Mouse (Mus musculus) layer of hippocampus, adult 2 months (tissue): ENCODE data around the gene Rasd2. TPM values are rescaled to one million over a fixed set of nuclear protein-coding genes. Genes with fewer than 3 reads are reported as not detected.

ENCODE experiments used
- DNase-seq, 2 experiments: peaks; one replicate each; pipeline ENCODE4 v3.0.0; 2022; ENCODE audit warnings: low spot score in 2 of 2
- H3K27ac ChIP-seq: fragments of 200-600 bp; 2 replicates; pipeline ENCODE4 v1.8.1; 2022
- H3K4me3 ChIP-seq: fragments of 200-600 bp; 2 replicates; pipeline ENCODE4 v1.8.1; 2022; ENCODE audit warnings: mild to moderate bottlenecking
- CTCF ChIP-seq: fragments of 200-600 bp; conservative IDR thresholded peaks from 2 replicates; pipeline ENCODE4 v1.8.1; 2022; ENCODE audit warnings: antibody characterized with exemption, mild to moderate bottlenecking, moderate library complexity
- long read RNA-seq, 2 experiments: library from polyadenylated mRNA; stranded (forward); transcript quantifications; one replicate each; pipeline ENCODE4 v2.0.0; 2021; ENCODE audit warnings: borderline mapping rate in 2 of 2
- total RNA-seq, 2 experiments: library from RNA; stranded (reverse); gene quantifications; 2 replicates each; pipeline ENCODE4 v1.2.3; 2021

The Rasd2 gene
- total RNA-seq: 10 to 100 TPM; 69.5 to 79.3 TPM
- long read RNA-seq, experiment 1, transcript Rasd2-202 (3 exons, 2,810 nt): major isoform, 19 of 34 reads
- long read RNA-seq, experiment 1, partial matches to known transcripts: 15 of 34 reads
- long read RNA-seq, experiment 1, other reads (novel, unspliced or antisense): 0 of 34 reads
- long read RNA-seq, experiment 2, transcript Rasd2-202 (3 exons, 2,810 nt): major isoform, 22 of 33 reads
- long read RNA-seq, experiment 2, partial matches to known transcripts: 0 of 33 reads
- long read RNA-seq, experiment 2, other reads (novel, unspliced or antisense): 11 of 33 reads

DNA sequence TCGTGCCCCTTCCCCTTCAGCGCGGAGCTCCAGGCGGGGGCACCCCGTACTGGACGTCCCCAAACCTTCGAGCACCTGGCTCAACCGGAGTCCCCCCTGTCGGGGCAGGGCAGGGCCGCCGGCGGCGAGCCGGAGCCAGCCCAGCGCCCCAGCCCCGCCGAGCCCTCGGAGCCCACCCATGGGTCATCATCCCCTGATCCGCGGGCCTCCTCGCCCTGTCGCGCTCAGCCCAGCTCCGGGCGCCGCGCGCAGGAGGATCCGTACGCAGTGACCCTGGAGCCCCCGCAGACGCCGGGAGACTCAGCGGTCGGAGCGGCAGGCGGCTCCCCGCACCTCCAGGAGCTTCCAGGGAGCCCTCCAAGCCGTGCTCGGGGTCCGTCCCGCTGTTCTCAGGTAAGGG, at the start of gene Rasd2:
Gene Rasd2 (plus strand): TSS at position 259 of the 400 bp plus-strand sequence.
- Histone ChIP-seq H3K27ac (peak within 1 kb of the TSS; percentile 85), H3K4me3 (peak within 1 kb of the TSS; percentile 77)
- DNase-seq: no peak
- no peak for TF ChIP-seq CTCF

DNA sequence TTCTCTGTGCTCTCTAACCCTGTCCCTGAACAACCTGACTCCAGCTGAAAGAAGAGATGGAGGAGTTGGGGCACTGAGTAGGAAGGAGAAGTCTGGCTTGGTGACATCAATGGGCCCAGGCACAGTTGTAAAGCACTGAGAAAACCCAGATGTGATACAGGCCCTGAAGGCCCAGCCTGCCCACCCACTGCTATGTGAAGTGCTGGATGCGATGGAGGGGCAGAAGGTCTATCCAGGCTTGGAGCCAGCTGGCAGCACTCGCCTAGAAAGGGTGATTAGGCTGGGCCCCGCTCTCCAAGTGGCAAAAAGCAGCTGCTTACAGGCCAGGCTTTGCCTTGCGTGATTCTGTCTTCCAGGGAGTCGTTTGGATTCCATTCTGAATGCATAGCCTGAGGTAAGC, 44.4 kb upstream of the Rasd2 start:
- H3K4me3 ChIP-seq: no peak overlapping the region
- H3K27ac ChIP-seq: no peak overlapping the region
- DNase-seq: no peak
- TF ChIP-seq CTCF: no peak

DNA sequence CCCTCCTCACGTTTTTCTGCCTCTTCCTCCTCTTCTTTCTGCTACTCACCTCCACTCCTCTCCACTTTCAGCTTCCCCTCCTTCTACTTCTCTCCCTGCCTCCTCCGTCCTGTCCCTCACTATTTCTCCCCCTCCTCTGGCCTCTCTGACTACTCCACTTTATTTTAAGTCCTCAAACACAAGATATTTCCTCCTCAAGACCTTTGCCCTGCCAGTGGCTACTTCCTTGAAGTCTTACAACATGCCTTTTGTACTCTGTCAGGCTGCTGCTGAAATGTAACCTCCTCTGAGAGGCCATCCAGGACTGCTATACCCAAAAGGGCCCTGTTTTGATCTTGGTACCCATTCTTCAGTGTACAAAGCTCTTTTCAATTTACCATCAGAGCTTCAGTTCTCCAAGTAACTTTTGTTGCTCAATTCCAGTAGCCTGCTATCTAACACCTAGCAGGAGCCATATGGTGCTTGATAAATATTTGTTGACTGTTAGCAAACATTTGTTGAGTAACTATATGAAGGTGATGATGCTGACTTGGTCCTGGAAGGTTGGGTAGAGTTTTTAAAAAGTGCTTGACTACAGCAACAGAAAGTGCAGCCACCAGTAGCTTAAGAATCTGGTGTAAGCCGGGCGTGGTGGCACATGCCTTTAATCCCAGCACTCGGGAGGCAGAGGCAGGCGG, 41.6 kb upstream of the Rasd2 start:
- no peak overlapping the region for H3K4me3 ChIP-seq
- no peak for DNase-seq
- no peak for TF ChIP-seq CTCF
- no peak overlapping the region for H3K27ac ChIP-seq

DNA sequence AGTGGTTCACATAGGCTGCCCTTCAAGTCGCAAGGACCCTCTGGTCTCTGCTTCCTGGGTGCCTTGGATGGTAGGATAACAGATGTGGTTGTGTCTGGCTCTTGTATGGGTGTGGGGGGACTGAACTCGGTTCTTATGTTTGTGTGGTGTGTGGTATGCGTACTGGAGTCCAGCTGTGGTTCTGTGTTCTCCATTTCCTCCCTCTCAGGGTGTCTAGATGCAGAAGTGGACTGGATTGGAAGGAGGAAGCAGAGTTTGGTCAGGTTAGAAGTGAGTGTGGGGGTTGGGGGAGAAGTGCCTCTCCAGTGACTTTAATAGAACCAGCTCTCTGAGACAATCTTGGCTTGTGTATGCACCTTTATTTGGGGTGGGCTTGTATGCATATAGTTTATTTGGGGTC, 20.7 kb upstream of the Rasd2 start:
- Histone ChIP-seq H3K27ac (no peak overlapping the region), H3K4me3 (no peak overlapping the region)
- no peak for DNase-seq
- no peak for TF ChIP-seq CTCF

DNA sequence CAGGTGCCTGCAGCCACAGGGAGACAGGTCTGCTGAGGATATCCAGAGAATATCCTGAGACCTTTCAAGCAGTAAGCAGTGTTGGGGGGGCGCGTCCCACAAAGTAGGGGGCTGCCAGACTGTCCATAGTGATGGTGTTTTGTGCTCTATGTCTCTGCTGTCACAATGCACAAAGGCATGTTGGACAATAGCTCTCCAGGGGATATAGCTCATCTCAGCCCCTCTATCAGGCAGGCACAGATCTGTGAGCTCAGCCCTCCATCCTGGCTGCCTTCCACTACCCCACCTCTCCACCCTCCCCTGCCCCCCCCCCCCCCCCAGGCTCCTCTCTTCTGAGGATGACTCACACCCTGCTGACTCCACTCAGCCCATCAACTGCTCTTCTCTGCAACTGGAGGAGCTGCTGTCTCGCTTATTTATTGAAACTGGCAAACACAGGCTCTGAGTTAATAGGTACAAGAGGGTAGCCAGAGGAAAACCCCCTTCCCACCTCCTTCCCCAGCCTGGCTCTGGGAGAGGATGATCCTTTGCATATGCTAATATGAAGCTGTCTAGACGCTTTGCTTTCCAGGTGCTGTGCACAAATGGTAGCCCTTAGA, 19.2 kb upstream of the Rasd2 start:
- TF ChIP-seq CTCF: no peak
- H3K4me3 ChIP-seq: no peak overlapping the region
- DNase-seq: no peak
- no peak overlapping the region for H3K27ac ChIP-seq

DNA sequence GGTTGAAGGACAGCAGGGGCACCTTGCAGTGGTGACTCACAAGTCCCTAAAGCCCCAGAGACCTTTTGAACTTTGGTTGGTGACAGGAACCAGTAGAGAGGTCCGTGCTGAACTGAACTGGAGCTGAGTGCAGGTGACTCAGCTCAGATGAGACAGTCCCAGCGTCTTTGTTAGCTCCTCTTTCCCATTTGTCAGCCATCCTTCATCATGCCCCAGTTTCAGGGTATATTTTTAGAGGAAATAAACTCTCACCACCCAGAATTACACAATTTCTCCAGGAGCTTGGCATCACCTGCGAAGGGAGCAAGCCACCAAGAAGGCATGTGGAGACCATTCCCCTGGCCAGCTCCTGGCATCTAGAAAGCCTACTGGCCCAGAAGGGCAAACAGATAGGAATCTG, 16.6 kb upstream of the Rasd2 start:
- DNase-seq: no peak
- Histone ChIP-seq H3K27ac (no peak overlapping the region), H3K4me3 (no peak overlapping the region)
- no peak for TF ChIP-seq CTCF

DNA sequence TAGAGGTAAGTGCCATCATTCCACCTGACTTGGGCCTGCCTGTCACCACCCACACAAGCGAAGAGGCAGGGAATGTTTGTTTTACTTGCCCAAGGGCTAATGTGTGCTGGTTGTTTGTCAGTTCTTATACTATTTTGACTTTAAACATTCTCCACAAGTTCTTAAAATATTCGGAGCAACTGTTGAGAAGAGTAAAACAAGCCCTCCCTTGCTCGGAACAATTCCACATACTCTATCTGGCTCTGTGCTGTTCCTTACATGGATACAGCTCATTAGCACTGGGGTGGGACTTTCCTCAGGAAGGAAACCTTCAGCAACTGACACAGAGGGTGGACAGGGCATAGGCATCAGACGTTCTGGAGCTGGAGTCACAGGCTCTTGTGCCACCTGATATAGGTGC, 15.9 kb upstream of the Rasd2 start:
- H3K27ac ChIP-seq: no peak overlapping the region
- DNase-seq: no peak

DNA sequence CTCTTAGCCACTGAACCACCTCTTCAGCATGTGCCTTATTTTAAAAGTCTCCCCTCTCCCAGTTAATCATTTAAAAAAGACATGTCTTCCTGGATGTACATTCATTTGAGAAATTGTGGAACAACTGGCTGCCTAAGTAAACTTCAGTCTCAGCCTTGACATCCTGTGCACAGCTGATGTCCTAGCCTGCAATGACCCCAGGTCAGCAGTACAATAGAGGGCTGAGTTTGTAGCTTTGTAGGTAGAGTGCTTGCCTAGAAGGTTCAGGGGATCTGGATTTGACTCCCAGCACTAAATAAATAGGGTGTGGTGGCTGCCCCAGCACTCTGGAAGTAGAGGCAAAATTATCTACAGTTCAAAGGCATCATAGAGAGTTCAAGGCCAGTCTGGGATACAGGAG, 15.4 kb upstream of the Rasd2 start:
- DNase-seq: no peak
- Histone ChIP-seq H3K4me3 (no peak overlapping the region), H3K27ac (no peak overlapping the region)
- no peak for TF ChIP-seq CTCF

More for the DNA sequence above, 15.9 kb upstream of the Rasd2 start:
- H3K4me3 ChIP-seq: no peak overlapping the region
- no peak for TF ChIP-seq CTCF

DNA sequence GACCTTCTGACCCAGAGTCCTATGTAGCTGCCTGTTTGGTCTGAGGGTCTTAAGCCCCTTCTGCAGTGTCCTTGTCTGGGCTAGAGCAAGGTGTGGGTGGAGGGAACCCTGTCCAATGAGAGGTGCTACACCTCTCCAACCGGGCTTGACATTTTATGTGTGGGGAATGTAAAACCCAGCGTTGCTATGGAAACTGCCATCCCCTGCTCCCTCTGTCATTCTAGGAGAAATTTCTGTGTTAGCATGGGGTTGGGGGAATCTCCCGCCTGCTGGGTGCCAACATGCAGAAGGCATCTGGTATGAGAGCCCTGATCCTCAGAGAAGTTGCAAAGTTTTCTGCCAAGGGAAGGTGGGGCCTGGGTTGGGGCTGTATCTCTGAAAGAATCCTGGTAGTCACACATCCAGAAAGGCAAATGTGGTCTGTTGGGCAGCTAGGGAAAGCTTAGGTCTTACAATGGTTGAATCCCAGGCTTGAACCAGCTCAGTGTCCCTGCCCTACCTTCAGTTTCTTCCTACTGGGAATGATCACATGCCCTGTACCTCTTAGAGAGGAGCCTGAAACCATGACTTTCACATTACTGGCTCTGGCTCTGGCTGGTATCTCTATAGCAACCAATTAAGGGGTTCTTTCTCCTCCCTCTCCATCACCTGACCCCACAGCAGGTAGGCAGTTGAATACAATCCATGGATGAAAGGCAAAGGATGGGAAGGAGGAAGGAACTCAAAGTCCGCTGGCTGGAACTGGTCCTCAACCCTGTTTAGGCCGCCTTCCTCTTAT, 14.6 kb upstream of the Rasd2 start:
- TF ChIP-seq CTCF: no peak
- no peak overlapping the region for H3K27ac ChIP-seq
- H3K4me3 ChIP-seq: no peak overlapping the region
- peak in 1 of 2 experiments; percentile 47 for DNase-seq

DNA sequence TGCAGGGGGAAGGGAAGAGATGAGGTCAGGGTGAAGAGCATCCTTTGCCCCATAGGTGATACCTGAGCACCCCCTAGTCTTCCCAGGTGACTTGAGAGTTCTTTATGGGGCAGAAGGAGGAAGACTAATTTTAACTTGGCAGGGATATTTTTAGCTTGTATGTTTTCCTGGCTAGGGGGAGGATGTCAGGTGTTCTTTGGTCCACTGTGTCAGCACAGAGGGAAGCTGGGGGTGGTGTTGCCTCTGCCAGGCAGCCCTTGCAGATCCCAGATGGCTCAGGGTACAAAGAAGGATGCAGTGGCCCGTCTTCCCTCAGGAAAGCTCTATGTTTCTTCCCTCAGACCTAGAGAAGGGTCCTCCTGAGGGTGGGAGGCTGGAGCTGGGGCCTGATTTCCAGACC, 13.8 kb upstream of the Rasd2 start:
- DNase-seq: no peak
- no peak overlapping the region for H3K4me3 ChIP-seq
- TF ChIP-seq CTCF: no peak
- no peak overlapping the region for H3K27ac ChIP-seq

DNA sequence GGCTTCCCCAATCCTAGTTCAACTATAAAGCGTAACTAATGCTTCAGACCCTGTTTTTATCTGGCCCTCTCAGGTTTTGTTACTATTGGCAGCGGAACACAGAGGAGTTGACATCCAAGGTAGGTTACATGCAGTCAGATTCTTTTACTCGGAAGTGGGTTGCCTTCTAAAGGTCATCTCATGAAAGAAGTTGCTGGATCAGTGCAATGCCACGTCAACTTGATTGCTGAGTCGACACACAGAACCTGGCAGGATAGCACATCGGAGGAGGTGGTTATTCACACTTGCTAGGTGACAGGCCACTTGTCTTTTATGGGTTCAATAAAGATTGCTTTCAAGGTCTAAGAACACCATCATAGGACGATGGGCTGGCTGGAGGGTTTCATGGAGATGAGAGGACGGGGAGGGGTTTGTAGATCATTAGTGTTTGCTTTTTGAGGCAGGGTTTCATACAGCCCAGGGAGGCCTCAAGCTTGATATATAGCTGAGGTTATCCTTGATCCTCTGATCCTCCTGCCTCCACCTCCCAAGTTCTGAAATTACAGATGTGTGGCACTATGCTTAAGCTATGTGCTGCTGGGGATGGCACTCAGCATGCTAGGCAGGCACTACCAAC, 11.6 kb upstream of the Rasd2 start:
- TF ChIP-seq CTCF: no peak
- H3K4me3 ChIP-seq: no peak overlapping the region
- DNase-seq: no peak
- H3K27ac ChIP-seq: no peak overlapping the region

DNA sequence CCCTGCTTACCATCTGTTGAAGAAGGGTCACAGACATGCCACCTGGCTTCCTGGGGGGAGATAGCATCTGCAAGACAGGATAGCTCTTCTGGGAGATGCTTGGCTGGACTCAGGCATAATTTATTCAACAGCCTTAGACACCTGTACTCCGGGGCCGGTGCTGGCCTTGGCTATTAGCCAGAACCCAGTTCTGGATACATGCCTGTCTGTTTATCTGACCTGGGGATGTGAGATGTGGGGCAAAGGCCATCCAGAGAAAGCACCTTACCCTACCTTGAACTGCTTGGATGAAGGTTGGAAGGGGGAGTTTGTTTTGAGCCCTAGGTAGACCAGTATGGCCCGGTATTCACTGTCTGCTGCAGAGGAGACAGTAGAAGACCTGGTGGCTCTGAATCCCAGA, 10.8 kb upstream of the Rasd2 start:
- H3K4me3 ChIP-seq: no peak overlapping the region
- H3K27ac ChIP-seq: no peak overlapping the region
- TF ChIP-seq CTCF: no peak
- DNase-seq: no peak

DNA sequence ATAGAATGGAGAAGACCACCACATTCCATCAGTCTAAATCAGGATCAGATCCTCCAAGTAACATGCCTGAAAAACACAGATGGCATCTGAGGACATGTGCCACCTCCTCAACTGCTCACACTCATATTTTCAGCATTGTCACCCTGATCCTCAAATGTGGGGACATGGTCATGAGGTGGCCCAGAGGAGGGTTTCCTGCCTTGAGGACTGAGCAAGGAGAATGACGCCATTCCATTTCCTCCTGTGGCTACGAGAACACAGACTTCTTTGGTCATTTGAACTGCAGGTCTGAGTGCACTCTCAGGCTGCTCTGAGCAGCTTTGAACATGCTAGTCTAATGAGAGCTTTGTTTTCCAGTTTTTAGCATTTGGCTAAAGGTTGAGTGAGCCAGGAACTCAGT, 10.3 kb upstream of the Rasd2 start:
- no peak for DNase-seq
- TF ChIP-seq CTCF: no peak
- H3K27ac ChIP-seq: no peak overlapping the region
- no peak overlapping the region for H3K4me3 ChIP-seq
